Mouse (Mus musculus) fibroblast of lung, adult 2 months (primary cell): Measurements from ENCODE around the gene Col4a3bp.

Source experiments
- DNase-seq: peaks from one replicate; pipeline ENCODE4 v3.0.0-alpha.2; 2011; ENCODE audit warnings: low read depth

Col4a3bp gene

DNA sequence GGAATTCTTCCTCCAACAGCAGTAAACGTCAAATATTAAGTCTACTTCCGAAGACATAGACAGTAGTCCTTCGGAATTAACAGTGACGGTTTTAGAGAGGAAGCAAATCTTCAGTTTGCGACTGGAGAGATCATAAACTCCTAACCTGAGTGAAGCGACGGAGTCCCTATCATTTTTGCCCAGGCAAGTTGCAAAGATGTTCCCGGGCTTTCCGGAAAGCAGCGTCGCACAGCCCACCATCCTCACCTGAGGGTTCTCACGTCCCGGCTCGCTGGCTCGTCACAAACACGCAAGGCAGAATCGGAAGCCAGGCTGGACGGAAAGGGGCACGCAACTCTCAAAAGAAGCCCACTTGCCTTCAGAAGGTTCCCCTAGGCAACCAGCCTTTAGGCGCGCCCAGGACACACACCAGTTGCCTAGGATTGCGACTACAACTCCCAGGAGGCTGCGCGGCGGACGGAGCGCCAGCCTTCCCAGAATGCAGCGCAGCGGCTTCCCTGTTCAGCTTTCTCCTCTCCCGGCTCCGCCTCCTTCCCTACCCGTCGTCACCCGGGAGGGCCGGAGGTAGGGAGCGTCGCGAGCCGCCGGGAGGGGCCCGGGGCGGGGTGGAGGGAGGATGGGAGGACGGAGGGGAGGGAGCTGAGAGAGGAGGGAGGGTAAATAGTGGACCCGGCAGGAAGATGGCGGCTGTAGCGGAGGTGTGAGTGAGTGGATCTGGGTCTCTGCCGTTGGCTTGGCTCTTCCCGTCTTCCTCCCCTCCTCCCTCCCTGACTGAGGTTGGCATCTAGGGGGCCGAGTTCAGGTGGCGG lies at the start of gene Col4a3bp, which contains the start of gene Polk:
Gene Col4a3bp (plus strand): TSS at position 538 of the 809 bp plus-strand sequence.
Gene Polk (minus strand): TSS at position 499 of the 809 bp plus-strand sequence.
- DNase-seq = peak; percentile 97

DNA sequence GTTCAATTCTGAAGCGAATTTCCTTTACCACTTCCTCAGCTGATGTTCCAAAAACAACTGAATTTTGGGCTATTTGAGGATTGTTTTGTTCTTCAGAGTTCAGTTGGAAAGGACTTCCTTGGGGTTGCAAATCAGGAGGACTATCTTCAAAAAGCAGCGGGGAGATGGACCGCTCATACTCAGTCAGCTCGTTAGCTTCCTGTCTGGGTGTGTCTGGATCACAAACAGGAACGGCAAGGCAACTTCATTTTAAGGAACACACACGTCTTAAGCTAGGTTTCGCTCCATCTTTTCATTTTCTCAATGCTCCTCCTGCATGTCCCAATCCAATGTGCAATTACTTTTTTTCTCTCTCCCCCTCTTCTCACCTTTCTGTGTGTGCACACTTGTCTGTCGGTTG lies 45.8 kb upstream of the Col4a3bp start:
- no peak for DNase-seq

DNA sequence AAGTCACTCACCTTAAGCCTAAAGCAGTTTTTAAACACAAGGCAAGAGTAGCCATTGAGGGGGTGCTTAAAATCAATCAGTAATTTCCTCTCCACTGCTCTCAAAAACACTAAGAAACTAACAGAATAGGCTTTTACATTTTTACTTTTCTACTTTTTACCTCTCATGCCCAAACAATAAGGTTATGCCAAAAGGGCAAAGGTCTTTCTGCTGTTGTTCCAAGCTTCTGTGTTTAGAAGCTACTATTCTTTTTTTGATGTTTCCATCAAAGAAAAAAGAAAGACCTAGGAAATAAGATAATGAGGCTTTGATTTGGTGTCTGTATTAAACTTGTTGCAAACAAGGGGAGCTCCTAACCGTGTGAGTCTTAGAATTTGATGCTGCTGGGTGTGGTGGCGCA lies 42.5 kb upstream of the Col4a3bp start:
- DNase-seq = no peak

DNA sequence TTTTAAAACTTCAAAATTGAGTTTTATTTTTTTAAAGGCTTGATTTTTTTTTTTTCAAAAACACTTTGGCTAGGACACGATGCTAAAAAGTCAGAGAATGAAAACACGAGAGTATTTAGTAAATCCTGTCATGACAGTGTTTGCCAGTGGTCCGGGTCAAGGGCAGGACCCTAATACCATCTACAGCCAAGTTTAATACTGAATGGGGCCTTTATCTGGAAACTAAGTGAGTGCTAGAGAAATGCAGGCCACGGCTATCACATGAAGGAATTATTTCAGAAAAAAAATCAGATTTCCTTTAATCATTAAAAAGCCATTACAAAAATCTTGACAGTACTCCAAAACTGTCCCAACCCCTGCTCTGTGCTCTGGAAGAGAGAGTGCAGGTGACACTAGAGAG lies 36.8 kb upstream of the Col4a3bp start:
- no peak for DNase-seq

DNA sequence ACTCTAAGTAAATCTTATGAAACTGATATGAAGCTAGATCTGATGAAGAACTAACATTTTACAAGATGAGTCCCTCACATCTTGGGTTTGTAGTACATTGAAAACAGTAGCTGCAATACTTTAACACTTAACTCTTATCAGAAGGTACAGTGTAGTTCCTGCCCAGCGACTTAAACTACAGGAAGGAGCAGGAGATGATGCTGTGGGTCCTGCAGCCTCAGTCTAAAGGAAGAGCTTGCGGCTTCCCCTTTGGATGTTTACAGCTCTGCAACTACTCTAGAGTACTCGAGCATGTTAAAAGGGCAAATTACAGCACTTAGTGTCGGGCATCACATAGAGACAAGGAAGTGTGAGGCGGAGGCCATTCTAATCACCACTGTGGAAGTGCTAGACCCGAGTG lies 36.1 kb upstream of the Col4a3bp start:
- no peak for DNase-seq

DNA sequence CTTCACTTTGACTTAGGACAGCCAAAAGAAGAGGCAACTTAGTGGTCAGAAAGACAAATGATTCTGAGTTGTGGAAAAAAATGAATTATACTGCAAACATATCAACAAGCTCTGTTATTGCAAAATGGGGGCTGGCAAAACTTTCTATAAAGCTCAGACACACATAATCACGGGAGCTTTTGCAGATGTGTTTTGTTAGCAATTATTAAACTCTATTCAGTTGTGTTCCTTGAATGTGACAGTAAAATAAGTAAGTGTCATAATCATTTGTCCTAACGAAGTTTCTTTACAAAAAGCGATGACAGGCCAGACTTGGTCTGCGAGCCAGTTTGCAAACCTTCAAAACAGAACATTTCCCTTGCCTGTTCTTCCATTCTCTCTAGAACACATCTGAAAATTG lies 34.9 kb upstream of the Col4a3bp start:
- no peak for DNase-seq

DNA sequence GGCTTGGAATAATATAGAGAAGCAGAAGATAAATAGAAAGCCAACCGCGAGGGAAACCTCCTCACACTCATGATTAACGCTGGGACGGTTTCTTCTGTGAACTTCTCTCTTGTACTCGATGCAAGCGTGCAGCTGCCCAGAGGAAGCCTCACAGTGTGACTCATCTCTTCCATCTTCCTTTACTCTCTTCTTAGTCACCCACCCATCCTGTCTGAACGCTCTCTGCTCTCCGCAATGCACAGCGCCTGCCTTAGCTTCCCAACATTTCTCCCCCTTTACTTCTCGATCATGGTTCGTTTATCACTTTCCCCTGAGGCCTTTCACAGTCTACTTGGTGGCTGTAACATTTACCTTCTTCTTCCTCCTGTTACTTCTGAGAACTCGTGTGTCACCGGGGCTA lies 31.8 kb upstream of the Col4a3bp start:
- no peak for DNase-seq

DNA sequence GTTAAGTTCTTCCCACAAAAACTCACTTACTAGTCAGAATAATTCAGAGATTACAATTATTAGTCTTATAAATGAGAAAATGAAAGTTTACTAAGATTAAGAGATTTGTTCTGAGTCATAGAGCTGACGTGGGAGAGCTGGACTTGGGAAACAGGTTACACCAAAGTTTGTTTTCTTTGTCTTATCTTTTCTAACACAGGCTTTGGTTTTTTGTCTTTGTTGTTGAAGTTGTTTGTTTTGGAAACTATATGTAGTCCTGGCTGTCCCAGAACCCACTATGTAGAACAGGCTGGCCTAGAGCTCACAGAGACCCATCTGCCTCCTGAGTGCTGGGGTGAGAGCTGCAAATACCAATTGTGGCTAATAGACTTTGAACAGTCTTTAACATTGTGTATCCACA lies 31.2 kb upstream of the Col4a3bp start:
- no peak for DNase-seq

DNA sequence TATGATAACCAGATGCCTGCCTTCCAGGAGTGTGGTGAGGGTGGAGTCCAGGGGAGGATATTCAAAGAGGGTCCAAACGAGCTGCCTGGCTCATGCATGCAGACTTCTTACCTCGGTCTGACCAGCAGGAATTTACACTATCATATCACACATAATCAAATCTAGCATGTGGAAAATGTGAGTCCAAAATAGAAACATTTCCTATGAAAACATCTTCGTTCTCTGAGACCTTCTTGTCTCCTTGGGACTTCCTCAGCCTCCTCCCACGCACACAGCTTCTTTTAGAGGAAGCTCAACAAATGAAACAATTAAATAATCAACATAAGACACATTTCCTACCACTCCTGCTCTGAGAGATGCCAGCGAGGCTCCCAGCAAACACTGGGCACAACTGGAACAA lies 30.5 kb upstream of the Col4a3bp start:
- DNase-seq = no peak

DNA sequence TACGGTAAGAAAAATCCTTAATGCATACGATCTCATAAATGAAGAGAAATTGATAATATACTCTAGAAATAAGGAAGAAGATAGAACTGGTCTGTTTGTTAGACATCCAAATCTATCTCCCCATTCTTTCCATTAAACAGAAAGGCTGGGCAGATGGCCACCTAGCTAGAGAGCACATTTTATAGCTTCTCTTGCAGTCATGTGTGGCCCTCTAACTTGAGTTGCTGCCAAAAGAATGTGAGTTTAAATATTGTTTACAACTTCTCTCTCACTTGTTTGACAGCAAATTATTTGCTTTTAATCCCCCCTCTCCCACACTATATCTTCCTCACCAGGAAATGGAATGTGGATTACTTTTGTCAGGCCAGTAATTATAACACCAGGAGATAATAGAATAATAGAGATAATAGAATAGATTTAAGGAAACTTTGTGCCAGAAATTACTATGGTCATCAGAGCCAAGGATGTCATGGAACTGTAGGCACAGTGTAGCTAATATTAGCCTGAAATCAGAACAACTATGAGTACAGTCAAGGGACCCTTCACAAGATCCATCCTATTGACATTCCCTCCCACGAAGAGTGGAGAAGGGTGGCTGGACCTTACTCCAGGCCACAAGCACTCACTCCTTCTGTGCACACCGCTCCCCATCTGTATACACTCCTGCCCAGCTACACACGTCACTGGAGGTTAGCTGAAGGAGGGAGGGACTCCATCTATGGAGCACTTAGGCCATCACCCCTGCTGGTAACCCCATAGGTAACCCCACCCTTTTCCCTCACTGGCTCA lies 28.1 kb upstream of the Col4a3bp start:
- no peak for DNase-seq

DNA sequence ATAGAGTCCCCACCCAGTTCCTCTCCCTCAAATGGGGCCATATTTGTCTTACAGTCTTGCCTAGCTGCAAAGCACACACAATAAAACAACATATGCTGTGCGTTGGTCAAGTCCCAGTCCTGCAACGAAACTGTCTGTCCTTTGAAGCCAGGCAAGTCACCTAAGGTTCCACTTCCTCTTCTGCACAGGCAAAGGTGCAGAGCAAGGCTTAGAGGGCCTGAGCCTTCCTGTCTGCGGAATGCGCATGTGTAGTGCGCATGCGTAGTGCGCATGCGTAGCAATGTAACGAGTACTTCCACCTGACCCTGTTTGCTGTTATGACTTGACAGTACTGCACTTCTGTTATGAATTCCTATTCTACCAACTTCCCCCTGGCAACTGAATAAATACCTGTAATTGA lies 26.2 kb upstream of the Col4a3bp start:
- no peak for DNase-seq

DNA sequence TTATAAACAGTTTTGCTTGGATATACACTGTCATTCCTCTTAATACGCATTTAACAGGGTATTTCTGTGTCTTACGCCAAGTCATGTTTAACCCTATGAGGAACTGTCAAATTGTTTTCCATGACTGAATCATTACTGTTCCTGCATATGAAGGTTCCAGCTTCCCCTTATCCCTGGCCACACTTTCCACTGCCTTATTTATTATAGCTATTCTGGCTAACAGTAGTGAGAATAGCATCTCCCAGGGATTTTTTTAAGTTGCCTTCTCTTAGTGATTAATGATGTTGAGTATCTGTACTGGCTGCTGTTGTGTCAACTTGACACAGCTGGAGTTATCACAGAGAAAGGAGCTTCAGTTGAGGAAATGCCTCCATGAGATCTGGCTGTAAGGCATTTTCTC lies 25.1 kb upstream of the Col4a3bp start:
- no peak for DNase-seq

DNA sequence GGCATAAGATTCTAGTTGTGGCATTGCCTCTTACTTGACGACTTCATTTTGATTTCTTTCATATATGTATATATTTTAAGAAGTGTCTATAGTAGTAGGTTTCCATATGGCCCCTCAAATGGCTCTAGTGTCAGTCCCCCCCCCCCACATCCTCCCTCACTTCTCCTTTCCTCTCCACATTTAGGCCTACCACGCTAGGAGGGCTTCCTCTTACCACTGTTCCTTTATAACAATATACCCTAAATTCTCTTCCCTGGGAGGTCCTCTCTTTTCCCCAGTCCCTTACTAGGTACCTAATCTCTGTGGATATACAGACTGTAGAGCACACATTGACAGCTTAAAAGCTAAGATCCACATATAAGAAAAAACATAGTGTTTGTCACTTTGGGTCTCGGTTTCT lies 21.1 kb upstream of the Col4a3bp start:
- no peak for DNase-seq

DNA sequence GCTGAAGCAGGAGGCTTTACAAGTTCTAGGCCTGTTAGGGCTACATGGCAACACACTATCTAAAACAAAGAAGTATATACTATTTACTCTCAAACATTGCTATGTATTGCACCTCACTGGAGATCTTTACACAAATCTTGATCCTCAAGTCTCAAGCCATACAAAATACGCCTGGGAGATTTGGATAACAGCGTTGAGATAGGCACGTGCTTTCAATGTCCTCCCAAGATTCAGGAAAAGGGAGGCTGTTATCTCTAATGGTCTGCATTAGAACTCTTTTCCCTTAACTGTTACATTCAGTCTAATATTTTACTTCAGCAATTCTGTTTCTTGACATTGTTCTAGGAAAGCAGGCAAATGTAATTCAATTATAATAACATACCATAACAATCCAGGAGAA lies 15.4 kb upstream of the Col4a3bp start:
- no peak for DNase-seq

DNA sequence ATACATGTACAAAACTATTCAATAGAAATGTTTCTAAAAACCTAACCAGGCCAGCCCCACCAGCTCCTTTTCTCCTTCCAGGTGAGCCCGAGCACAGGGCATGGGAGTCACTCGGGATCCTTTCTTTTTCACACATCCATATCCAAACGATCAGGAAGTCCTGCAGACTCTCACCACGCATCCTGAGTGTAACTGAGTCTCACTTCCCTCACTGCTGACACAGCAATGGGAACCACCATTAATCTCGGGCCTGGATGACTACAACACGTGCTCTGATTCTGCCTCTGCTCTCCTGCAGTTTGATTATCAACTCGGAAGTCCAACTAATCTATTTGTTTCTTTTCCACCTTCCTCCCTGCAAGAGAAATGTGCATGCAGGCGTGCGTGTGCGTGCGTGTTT lies 14.6 kb upstream of the Col4a3bp start:
- DNase-seq = no peak

DNA sequence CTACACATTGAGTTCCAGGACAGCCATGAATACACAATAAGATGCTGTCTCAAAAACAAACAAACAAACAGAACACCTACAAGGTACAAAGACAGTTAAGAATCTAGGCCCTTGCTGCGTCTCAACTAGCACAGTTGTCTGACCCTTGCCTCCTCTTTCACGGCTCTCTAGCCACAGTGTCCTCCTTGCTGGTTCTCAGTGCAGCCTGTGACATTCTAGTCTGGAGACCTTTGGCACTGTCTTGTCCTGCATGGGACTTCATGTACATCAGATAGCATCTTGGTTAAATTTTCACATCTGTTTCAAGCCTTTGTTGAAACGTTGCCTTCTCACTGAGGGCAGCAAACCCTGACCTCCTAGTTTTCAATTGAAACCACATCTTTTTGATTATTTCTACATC lies 13.6 kb upstream of the Col4a3bp start:
- DNase-seq = no peak

DNA sequence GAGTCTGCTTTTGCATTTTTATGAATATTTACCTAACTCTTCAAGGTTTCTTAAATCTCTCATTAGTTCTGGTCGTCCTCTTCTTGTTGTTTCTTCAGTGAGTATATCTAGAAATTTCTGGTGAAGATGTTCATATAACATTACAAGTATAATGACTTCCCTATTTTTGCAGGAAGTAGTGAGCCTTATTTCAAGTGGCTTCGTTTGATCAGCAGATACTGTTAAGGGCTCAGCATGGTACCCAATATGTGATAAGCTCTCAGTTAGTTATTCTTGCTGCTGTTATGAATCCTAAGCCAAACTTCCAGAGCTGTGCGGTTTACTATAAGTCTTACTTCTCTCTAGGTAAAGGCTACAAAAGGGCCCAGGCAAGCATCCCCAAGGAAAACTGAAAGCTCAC lies 12.9 kb upstream of the Col4a3bp start:
- DNase-seq = no peak

DNA sequence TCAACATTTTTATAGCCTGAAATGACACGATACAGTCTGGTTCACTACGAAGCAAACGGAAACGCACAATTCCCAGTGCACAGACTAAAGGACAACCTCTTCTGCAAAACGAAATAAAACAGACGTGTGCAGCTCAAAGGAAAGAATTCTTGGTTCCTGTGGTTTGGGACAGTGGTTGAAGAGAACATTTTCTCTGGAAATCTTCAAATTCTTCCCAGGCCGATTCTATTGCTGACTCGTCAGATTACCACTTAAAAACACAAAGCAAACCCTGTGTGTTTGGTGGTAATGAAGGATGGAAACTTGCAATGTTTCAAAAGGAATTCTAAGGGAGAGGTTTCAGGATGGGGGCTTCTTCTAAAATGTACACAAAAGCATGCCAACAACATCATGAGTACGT lies 12.4 kb upstream of the Col4a3bp start:
- no peak for DNase-seq

DNA sequence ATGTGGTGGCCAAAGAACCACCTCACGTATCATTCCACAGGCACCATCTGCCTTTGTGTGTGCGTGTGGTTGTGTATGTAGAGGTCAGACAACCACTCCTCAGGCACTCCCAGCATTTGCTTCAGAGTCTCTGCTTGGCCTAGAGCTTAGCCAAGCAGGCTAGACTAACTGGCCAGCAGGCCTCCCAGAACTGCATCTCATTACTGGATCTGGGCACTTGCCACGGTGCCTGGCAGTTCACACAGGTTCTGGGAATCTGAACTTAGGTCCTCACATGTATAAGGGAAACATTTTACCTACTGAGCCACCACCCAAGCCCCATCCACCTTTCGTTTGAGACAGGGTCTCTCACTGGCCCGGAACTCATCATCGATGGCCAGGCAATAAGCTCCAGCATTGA lies 10.2 kb upstream of the Col4a3bp start:
- DNase-seq = peak; percentile 58

DNA sequence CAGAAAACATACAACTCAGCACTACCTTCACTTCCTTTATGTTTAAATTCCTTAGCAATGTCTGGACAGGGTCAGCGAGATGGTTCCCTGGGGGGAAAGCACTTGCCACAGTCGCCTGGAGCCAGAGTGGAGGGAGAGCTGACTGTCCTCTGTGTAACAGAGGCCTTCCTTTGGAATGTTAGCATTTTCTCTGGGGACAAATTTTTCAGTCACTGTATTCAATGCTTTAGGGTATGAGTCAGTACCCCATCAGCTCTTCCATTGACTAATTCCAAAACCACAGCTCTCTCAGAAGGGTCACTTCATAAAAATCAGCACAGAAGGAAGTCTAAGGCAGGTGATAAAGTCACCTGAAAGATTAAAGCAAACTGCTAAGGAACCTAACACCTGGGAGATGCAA lies 8.7 kb upstream of the Col4a3bp start:
- DNase-seq = no peak

DNA sequence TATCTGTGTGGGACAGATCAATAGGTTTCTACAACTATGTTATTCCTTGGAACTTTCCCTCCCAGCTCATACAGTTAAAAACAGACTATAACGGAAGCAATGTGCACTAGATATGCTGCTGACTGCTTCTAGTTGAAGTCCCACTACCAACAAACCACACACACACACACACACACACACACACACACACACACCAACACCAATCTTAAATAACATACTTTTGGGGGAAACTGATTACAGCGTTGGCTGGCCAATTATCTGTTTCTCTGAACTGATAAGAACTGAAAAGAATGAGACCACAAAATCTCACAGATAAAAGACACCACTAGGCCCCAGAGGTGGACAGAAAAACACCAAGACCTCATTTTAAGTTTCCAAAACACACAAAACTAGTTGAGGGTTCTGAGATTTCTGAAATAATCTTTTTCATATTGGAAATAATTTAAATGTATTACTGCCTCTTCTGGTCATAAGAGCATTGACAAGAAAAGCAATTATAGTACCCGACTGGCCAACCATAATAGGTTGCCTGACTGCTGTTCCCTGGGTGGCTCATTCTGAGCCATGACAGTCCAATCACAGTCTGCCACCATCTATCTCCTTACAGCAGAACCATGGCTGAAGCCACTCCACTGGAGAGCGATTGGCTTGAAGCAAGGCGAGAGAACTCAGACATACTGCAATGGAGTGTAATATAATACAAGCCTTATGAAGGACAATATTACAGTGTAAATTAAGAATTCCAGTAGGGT lies 5.4 kb upstream of the Col4a3bp start:
- no peak for DNase-seq

DNA sequence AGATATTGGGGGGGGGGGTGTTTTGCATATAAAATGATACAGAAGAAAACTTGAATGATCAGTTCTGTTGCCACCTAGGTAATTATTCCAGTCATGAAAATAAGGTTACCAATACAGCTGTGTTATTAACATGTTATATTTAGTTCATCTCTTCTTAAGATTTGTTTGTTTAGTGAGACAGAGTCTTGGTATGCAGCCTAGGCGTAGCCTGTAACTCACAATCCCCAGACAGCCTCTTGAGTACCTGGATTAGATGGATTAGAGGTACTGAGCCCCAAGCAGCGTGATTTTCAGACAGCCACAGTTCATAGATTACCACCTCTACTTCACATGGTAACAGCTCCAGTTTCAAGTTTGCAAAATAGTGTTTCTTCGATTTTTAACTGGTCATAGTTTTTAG lies 4.3 kb upstream of the Col4a3bp start:
- no peak for DNase-seq

DNA sequence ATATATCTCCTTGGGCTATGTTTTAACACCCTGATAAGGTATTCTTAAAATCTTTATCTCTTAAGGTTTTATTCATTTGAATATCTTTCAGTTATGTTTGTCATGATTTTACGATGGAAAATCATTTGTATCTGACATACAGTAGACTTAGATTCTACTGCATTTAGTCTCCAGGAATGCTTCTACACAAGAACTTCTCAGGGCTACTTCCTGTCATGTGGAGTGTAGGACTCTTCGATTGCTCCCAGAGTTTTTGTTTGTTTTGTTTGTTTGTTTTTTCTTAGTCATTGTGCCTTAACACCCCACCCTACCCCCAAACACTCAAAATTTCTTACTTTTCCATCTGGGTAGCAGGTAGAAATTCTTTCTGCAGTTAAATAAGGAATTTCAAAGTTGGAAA lies 1.0 kb upstream of the Col4a3bp start:
- DNase-seq = no peak
